Mouse (Mus musculus): ENCODE measurements around the gene Myo19. TPM values are rescaled to one million over a fixed set of nuclear protein-coding genes. Genes with fewer than 3 reads are reported as not detected.

Myo19 gene
- polyA plus RNA-seq (2015; fragmentation: Nextera tagmentation; extraction: Ambion mirVana): 6.2 and 6.3 TPM in 2 replicates

DNA sequence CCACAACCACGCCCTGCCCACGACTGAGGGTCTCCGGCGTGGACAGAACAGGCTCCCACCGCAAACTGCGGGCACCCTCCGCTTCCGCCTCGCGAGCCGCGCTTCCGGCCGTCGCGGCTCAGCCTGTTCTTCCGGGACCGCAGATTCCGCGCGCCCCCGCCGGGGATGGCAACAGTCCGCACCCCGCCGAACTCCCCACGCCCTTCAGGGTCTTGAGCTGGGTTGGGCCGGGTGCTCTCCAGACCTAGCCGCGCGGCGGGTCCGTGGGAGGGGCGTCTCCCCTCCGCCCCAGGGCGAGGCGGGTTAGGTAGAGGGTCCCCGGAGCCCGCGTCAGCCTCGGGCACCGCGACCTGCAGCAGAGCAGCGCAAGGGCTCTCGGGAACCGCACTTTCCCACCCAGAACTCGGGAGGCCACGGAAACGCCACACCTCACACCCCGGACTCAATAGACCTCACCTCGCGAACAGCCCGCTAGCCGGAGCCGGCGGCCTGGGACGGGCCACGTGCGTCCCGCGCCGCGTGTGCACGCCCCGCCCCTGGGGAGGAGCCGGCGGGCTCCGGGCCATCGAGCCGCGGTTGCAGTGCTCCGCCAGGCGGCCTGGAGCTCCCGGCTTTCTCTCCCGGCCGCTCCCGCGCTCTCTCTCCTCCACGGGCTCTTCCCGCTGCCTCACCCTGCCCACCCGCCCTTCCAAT lies at the start of gene Myo19, which contains the start of gene Pigw:
Gene Myo19, plus strand, starts transcription at position 377 of the 693 bp plus-strand sequence.
Gene Pigw, minus strand, starts transcription at position 514 of the 693 bp plus-strand sequence.
- H3K27ac ChIP-seq: peak within 1 kb of the TSS; percentile 87
- under 1% methylated on average over 75 of the region's 81 CpGs for WGBS
- peak within 1 kb of the TSS; percentile 87 for H3K4me2 ChIP-seq (replicated peaks)
- no peaks in the 10 kb centered on the region for H3K9me3 ChIP-seq
- peaks cover 17% of the 10 kb centered on the region for H3K36me3 ChIP-seq
- peak within 1 kb of the TSS; percentile 90 for H3K4me3 ChIP-seq (replicated peaks)
- peak within 1 kb of the TSS; percentile 82 for H3K9ac ChIP-seq (replicated peaks)
- ATAC-seq: peak; percentile 97
- H3K27me3 ChIP-seq: no peaks in the 10 kb centered on the region
- H3K4me1 ChIP-seq (replicated peaks): peaks cover 22% of the 10 kb centered on the region

DNA sequence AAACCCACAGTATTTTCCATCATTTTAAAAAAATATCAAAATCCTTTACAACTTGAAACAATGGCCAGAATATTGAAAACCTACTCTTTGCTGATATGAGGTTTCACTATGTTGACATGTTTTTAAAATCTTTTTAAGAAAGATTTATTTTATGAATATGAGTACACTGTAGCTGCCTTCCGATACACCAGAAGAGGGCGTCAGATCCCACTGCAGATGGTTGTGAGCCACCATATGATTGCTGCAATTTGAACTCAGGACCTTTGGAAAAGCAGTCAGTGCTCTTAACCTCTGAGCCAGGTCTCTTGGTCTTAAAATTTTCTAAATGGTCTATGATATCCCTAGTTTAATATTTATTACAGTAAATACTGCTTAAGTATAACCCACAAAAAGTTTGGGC lies 40.6 kb upstream of the Myo19 start:
- ATAC-seq: no peak

DNA sequence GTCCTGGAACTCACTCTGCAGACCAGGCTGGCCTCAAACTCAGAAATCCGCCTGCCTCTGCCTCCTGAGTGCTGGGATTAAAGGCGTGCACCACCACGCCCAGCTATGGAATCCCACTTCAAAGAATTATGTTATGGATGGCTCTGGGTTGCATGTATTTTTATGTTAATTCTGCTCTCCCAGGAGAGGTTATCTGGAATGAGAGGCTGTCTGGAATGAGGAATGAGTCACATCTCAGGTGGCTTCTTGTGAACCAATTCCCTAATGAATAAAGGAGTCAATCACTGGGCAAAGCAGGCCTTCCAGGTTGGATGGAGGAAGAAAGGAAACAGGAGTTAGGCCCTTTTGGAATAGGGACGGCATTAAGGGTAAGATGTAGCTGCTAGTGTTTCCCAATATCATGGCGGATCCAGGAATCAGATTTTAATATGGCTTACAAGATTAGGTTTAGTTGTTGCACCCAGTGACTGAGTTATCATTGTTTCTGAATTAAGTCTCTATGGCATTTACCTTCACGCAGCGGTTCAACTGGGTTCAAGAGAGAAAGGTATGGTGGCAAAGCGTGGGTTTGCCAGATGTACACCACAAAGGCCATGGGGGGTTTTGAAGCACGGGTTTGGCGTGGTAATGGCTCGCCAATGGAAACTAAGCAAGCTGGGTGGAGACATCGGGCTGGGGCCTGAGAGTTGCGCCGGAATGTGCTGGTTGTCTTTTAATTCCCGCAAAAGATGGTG lies 33.0 kb upstream of the Myo19 start:
- no peak for ATAC-seq
- 97% methylated on average over 15 of the region's 15 CpGs for WGBS

More for the DNA sequence above, 40.6 kb upstream of the Myo19 start:
- no peak overlapping the region for H3K4me2 ChIP-seq (replicated peaks)
- 93% methylated on average over 2 of the region's 2 CpGs for WGBS
- no peak overlapping the region for H3K27ac ChIP-seq
- H3K9me3 ChIP-seq: no peaks in the 10 kb centered on the region
- no peaks in the 10 kb centered on the region for H3K27me3 ChIP-seq
- no peak overlapping the region for H3K4me3 ChIP-seq (replicated peaks)
- no peak overlapping the region for H3K9ac ChIP-seq (replicated peaks)
- H3K36me3 ChIP-seq: peaks cover 73% of the 10 kb centered on the region
- H3K4me1 ChIP-seq (replicated peaks): no peaks in the 10 kb centered on the region

DNA sequence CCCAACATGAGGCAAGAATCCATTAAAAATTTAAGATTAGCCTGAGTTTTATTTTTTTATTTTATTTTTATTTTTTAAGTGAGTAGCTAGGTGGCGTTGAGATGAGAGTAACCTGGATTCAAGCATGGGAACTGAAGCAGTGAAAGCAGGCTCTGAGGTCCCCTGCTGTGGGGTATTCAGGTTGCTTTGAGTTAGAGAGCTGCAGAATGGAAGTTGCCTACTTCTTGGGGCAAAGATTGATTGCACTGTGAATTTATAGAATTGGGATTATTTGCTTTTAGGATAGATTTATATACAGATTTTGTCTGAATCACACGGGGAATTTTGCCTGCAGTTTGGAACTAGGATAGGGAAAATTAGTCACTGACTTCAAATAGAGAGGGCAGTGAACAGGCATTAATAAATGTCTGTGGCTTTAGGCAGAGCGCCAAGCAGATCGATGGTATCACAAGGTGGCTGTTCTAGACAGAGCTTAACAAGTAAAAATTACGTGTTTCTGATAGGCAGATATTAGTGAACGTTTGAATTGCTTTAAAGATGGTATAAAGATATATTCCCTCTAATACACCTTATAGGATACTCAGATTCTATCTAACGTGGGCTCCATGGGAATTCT lies 32.4 kb upstream of the Myo19 start:
- H3K27me3 ChIP-seq: no peaks in the 10 kb centered on the region
- 90% methylated on average over 7 of the region's 7 CpGs for WGBS
- no peak overlapping the region for H3K9ac ChIP-seq (replicated peaks)
- H3K4me2 ChIP-seq (replicated peaks): no peak overlapping the region
- H3K4me1 ChIP-seq (replicated peaks): no peaks in the 10 kb centered on the region
- no peaks in the 10 kb centered on the region for H3K9me3 ChIP-seq
- peaks cover 70% of the 10 kb centered on the region for H3K36me3 ChIP-seq
- no peak overlapping the region for H3K27ac ChIP-seq
- no peak overlapping the region for H3K4me3 ChIP-seq (replicated peaks)
- ATAC-seq: no peak

More for the DNA sequence above, 33.0 kb upstream of the Myo19 start:
- Histone ChIP-seq H3K27me3 (no peaks in the 10 kb centered on the region), H3K36me3 (peaks cover 65% of the 10 kb centered on the region), H3K4me2 (replicated peaks) (no peak overlapping the region), H3K4me3 (replicated peaks) (no peak overlapping the region), H3K9ac (replicated peaks) (no peak overlapping the region), H3K4me1 (replicated peaks) (no peaks in the 10 kb centered on the region), H3K9me3 (no peaks in the 10 kb centered on the region), H3K27ac (no peak overlapping the region)

DNA sequence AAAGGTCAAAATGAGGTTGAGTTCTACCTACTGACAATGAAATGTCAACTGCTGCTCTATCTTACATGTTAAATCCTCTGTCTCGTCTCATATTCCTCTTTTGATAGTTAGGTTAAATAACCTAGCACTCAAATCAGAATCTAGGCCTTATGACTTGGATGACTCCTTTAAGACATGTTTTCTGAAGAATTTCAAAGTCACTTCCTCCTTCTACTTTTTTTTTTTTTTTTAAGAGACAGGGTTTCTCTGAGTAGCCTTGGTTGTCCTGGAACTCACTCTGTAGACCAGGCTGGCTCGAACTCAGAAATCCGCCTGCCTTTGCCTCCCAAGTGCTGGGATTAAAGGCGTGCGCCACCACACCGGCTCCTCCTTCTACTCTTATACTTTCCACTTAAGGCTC lies 24.7 kb upstream of the Myo19 start:
- H3K36me3 ChIP-seq: peaks cover 56% of the 10 kb centered on the region
- 97% methylated on average over 6 of the region's 6 CpGs for WGBS
- H3K9ac ChIP-seq (replicated peaks): no peak overlapping the region
- H3K27me3 ChIP-seq: no peaks in the 10 kb centered on the region
- H3K4me1 ChIP-seq (replicated peaks): no peaks in the 10 kb centered on the region
- H3K9me3 ChIP-seq: no peaks in the 10 kb centered on the region
- no peak overlapping the region for H3K27ac ChIP-seq
- H3K4me3 ChIP-seq (replicated peaks): no peak overlapping the region
- no peak for ATAC-seq
- no peak overlapping the region for H3K4me2 ChIP-seq (replicated peaks)

DNA sequence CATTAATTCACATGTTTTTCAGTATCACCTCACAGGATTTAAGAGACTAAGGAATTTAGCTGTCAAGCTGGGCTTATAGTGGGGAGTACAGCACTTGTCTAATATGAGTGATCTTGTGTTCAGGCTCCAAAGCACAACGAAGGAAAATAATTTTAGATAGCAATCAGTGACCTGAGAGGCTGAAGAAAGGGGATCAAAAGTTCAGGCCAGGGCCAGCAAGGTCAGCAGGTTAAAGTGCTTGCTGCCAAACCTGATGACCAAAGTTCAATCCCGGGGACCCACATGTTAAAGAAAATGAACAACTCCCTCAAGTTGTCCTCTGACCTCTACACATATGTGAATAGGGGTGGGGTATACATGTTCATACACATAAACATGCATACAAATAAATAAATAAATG lies 14.7 kb upstream of the Myo19 start:
- Histone ChIP-seq H3K9me3 (no peaks in the 10 kb centered on the region), H3K27me3 (no peaks in the 10 kb centered on the region), H3K4me3 (replicated peaks) (no peak overlapping the region), H3K9ac (replicated peaks) (no peak overlapping the region), H3K36me3 (peaks cover 13% of the 10 kb centered on the region), H3K27ac (no peak overlapping the region), H3K4me2 (replicated peaks) (no peak overlapping the region), H3K4me1 (replicated peaks) (peaks cover 30% of the 10 kb centered on the region)
- no peak for ATAC-seq
- 88% methylated on average over 2 of the region's 2 CpGs for WGBS

DNA sequence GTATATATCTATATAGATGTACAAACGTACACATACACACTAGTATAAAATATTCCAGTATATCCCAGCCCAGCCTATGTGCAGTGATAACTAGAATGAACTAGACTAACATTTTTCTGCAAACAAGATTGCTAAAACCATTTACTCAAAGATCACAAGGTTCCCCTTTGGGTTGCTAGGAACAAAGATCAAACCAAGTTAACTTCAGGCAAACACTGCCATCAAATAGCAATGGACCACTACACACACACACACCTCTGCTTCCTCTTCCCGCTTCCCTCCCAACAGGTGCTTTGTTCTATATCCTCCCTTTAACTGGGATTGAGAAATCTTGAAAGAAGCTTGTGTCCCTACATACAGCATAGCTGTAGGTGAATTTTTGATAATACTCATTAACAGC lies 12.4 kb upstream of the Myo19 start:
- Histone ChIP-seq H3K27ac (no peak overlapping the region), H3K9ac (replicated peaks) (0 out of 2 replicates have a peak overlapping the region, but pooled peaks have one; percentile 16), H3K36me3 (peaks cover 3% of the 10 kb centered on the region; the same call in 1 of the 2 replicates), H3K4me3 (replicated peaks) (no peak overlapping the region), H3K4me2 (replicated peaks) (0 out of 2 replicates have a peak overlapping the region, but pooled peaks have one; percentile 19), H3K27me3 (no peaks in the 10 kb centered on the region), H3K9me3 (no peaks in the 10 kb centered on the region), H3K4me1 (replicated peaks) (peaks cover 36% of the 10 kb centered on the region)
- no peak for ATAC-seq
- WGBS: 93% methylated on average over 2 of the region's 2 CpGs

DNA sequence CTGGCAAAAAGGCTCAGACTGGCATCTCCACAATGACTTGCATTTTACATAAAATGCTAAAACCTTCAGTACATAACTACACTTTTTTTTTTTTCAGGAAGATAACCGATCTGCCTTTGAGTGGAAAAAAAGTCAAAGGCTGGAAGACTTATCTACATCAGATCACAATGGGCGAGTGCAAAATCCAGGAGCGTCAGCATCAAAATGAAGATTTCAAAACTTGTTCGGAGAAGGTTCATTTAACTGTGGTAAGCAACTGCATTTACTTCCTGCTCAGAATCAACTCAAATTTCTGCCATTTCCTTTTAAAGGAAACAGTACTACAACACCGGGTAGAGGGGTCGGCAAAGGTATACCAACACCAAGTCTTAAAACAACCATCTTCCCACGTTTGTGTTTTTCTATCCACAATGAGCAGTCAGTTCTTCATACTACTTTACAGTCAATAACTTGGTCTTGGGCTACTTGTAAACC lies 11.1 kb upstream of the Myo19 start:
- H3K4me3 ChIP-seq (replicated peaks): peak overlapping the region; percentile 69
- no peaks in the 10 kb centered on the region for H3K36me3 ChIP-seq
- peaks cover 36% of the 10 kb centered on the region for H3K4me1 ChIP-seq (replicated peaks)
- H3K9ac ChIP-seq (replicated peaks): peak overlapping the region; percentile 87
- H3K27me3 ChIP-seq: no peaks in the 10 kb centered on the region
- ATAC-seq: no peak
- H3K4me2 ChIP-seq (replicated peaks): peak overlapping the region; percentile 71
- H3K27ac ChIP-seq: peak overlapping the region; percentile 99; the same call in 1 of the 2 replicates
- 16% methylated on average over 7 of the region's 7 CpGs for WGBS
- no peaks in the 10 kb centered on the region for H3K9me3 ChIP-seq

DNA sequence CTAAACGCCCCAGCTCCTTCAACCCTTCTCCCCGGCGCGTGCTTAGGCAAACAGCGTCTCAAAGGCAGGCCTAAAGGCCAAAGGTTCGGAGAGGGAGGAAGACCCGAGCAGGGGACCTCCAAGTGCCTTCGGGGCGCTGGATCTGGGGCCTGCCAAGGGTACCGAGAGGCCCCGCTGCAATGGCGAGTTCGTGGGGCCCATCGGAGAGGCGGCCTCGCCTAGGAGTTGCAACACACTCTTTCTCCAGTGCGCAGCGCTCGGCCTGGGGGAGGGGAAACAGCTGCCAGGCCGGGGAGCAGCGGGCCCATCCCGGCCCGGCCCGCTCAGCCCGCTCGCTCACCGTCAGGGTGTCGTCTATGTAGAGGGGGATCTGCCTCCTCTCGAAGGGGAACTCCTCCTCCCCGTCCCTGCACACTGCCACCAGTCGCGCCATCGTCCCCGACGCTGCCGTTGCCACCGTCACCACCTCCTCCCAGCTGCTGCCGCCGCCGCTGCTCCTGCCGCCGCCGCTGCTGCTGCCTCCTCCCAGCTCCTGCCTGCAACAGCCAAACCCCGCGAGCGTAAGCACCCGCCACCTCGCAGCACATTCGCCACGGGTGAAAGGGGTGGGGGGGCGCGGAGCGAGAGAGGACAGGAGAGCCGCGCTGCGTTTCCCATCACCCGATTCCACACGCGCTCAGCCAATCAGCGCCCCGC lies 10.3 kb upstream of the Myo19 start:
- peak; percentile 86 for ATAC-seq
- Histone ChIP-seq H3K27ac (peak overlapping the region; percentile 99), H3K9ac (replicated peaks) (peak overlapping the region; percentile 87), H3K4me2 (replicated peaks) (peak overlapping the region; percentile 71), H3K27me3 (no peaks in the 10 kb centered on the region), H3K9me3 (no peaks in the 10 kb centered on the region), H3K4me1 (replicated peaks) (peaks cover 36% of the 10 kb centered on the region), H3K4me3 (replicated peaks) (peak overlapping the region; percentile 69), H3K36me3 (no peaks in the 10 kb centered on the region)
- WGBS: under 1% methylated on average over 61 of the region's 61 CpGs

DNA sequence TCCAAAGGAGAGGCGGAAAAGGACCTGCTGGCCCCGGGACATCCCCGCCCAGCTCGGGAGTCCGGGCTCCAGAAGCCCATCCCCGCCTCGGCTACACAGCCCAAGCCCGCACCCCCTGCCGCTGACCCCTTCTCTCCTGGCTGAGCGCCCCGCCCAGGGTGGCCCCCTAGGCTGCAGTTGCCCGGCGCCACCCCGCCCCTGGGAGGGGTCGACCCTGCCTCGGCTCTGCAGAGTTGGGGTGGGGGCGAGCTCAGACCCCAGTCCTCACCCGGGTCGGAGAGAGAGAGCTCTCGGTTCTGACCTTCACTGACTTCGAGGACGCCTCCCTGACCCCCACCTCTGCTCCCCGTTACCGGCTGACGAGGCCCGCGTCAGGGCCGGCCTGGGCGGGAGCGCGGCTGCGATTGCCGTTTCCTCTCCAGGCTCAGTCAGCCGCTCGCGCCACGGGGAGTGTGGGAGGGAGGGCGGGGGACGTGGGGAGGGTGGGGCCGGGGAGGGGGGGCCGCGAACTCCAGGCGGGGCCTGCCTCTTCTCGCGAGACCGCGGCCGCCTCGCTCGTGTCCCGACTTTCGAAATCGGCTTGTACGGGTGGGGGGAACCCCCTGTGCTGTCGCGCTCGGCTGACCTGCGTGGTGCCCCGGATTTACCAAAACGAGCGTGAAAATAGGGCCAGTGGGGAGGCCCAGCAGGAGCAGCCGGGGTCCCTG lies 9.5 kb upstream of the Myo19 start, which contains the start of gene Ggnbp2:
Gene Ggnbp2, minus strand, starts transcription at position 481 of the 707 bp plus-strand sequence.
- peak; percentile 89 for ATAC-seq
- H3K27ac ChIP-seq: peak within 1 kb of the TSS; percentile 99
- H3K36me3 ChIP-seq: no peaks in the 10 kb centered on the region
- H3K27me3 ChIP-seq: no peaks in the 10 kb centered on the region
- H3K9me3 ChIP-seq: no peaks in the 10 kb centered on the region
- peak within 1 kb of the TSS; percentile 69 for H3K4me3 ChIP-seq (replicated peaks)
- 0% methylated on average over 39 of the region's 62 CpGs for WGBS
- H3K4me2 ChIP-seq (replicated peaks): peak within 1 kb of the TSS; percentile 71
- H3K4me1 ChIP-seq (replicated peaks): peaks cover 33% of the 10 kb centered on the region
- peak within 1 kb of the TSS; percentile 91 for H3K9ac ChIP-seq (replicated peaks)

DNA sequence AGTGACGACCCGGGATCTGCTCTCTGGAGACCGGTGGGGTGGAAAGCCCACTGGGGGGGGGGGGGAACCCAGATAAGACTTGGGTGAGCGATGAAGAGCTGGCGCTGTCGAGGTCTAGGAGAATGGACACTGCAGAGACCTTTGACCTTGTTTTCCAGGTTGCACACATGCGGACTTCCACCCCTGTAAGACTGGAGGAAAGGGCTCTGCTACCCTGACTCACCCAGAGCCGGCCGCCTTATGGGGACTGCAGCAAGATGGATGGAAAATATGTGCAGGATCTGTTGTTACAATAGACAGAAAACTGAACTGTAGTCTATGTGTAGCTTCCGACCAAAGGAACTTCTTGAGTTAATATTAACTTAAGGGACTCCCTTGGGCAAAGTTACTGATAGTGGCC lies 8.9 kb upstream of the Myo19 start:
- no peaks in the 10 kb centered on the region for H3K27me3 ChIP-seq
- H3K4me1 ChIP-seq (replicated peaks): peaks cover 30% of the 10 kb centered on the region
- H3K4me2 ChIP-seq (replicated peaks): peak overlapping the region; percentile 67
- peak overlapping the region; percentile 69 for H3K4me3 ChIP-seq (replicated peaks)
- peak overlapping the region; percentile 91 for H3K9ac ChIP-seq (replicated peaks)
- ATAC-seq: peak; percentile 62
- no peaks in the 10 kb centered on the region for H3K36me3 ChIP-seq
- under 1% methylated on average over 10 of the region's 10 CpGs for WGBS
- H3K9me3 ChIP-seq: no peaks in the 10 kb centered on the region
- peak overlapping the region; percentile 99 for H3K27ac ChIP-seq
